Mouse (Mus musculus) CH12.LX (cell line): ENCODE measurements around the gene Cnr2. TPM values are rescaled to one million over a fixed set of nuclear protein-coding genes. Genes with fewer than 3 reads are reported as not detected.

Experiments
- DNase-seq: peaks from one replicate; pipeline ENCODE4 v3.0.0-alpha.2; 2013; ENCODE audit errors: extremely low read depth
- H3K27ac ChIP-seq: 2 replicates; pipeline ENCODE4 v1.5.1; 2012; ENCODE audit warnings: low read depth, mild to moderate bottlenecking, control low read depth, moderate library complexity; ENCODE audit not compliant: insufficient read depth
- H3K27me3 ChIP-seq: replicated peaks from 2 replicates; pipeline ENCODE3; 2012; ENCODE audit warnings: inconsistent platforms
- H3K36me3 ChIP-seq, 2 experiments: replicated peaks in 1 of 2; 2 replicates each; pipeline versions ENCODE3 to v1.6.1; 2012; ENCODE audit warnings: inconsistent platforms in 1 of 2, low read length in 1 of 2, mild to moderate bottlenecking in 1 of 2, mixed read lengths in 1 of 2, moderate library complexity in 1 of 2; ENCODE audit not compliant: control insufficient read depth in 1 of 2, insufficient read depth in 1 of 2
- H3K4me1 ChIP-seq, 2 experiments: 2 replicates each; pipeline ENCODE4 v1.6.1; 2012; ENCODE audit warnings: inconsistent platforms in 1 of 2, moderate library complexity in 1 of 2; ENCODE audit not compliant: insufficient read depth in 2 of 2, control insufficient read depth in 1 of 2
- H3K4me2 ChIP-seq: 2 replicates; pipeline ENCODE4 v1.6.1; 2012; ENCODE audit warnings: low read depth, mild to moderate bottlenecking, control low read depth; ENCODE audit not compliant: poor library complexity, insufficient read depth, severe bottlenecking
- H3K4me3 ChIP-seq, 3 experiments: fragments of 150-350 bp in 1 of 3; sonication (generic) in 1 of 3; replicated peaks in 1 of 3; 2 replicates each; pipeline versions ENCODE3 to v1.5.1; 2011 to 2012; ENCODE audit warnings: low read depth in 2 of 3, low read length in 2 of 3, mild to moderate bottlenecking in 2 of 3, moderate library complexity in 2 of 3, control low read depth in 1 of 3, improper control_type of control experiment in 1 of 3, inconsistent platforms in 1 of 3, mixed read lengths in 1 of 3; ENCODE audit not compliant: poor library complexity in 1 of 3
- H3K79me2 ChIP-seq: replicated peaks from 2 replicates; pipeline ENCODE4 v1.6.1; 2012; ENCODE audit warnings: mild to moderate bottlenecking, moderate library complexity; ENCODE audit not compliant: control insufficient read depth, poor library complexity, insufficient read depth, severe bottlenecking; ENCODE audit errors: extremely low read depth
- H3K9ac ChIP-seq: 2 replicates; pipeline ENCODE4 v1.6.1; 2012; ENCODE audit warnings: low read depth, mild to moderate bottlenecking, control low read depth, moderate library complexity; ENCODE audit not compliant: insufficient read depth
- H3K9me3 ChIP-seq: replicated peaks from 2 replicates; pipeline ENCODE3; 2012; ENCODE audit warnings: low read length, inconsistent platforms, mixed read lengths
- CTCF ChIP-seq, 2 experiments: IDR thresholded peaks in 1 of 2; conservative IDR thresholded peaks in 1 of 2; 2 replicates each; pipeline ENCODE4 v1.5.1; 2011 to 2012; ENCODE audit warnings: low read depth in 2 of 2, low read length in 2 of 2, improper control_type of control experiment in 1 of 2, inconsistent platforms in 1 of 2, mild to moderate bottlenecking in 1 of 2, moderate library complexity in 1 of 2
- E2F4 ChIP-seq: IDR thresholded peaks from 2 replicates; pipeline ENCODE4 v1.6.1; 2011; ENCODE audit warnings: low read depth, low read length, improper control_type of control experiment; ENCODE audit not compliant: insufficient replicate concordance
- ELF1 ChIP-seq: IDR thresholded peaks from 2 replicates; pipeline ENCODE4 v1.6.1; 2014; ENCODE audit warnings: low read depth, mild to moderate bottlenecking, inconsistent platforms, low read length, improper control_type of control experiment
- EP300 ChIP-seq: IDR thresholded peaks from 2 replicates; pipeline ENCODE4 v1.6.1; 2011; ENCODE audit warnings: low read length, improper control_type of control experiment
- ETS1 ChIP-seq: conservative IDR thresholded peaks from 2 replicates; pipeline ENCODE4 v1.6.1; 2012; ENCODE audit warnings: low read depth, mild to moderate bottlenecking, inconsistent platforms, low read length, improper control_type of control experiment, moderate library complexity
- HCFC1 ChIP-seq: IDR thresholded peaks from 2 replicates; pipeline ENCODE4 v1.6.1; 2012; ENCODE audit warnings: low read depth, mild to moderate bottlenecking, inconsistent platforms, low read length, improper control_type of control experiment
- IRF4 ChIP-seq: IDR thresholded peaks from 2 replicates; pipeline ENCODE4 v1.6.1; 2014; ENCODE audit warnings: low read depth, mild to moderate bottlenecking, inconsistent platforms, low read length, improper control_type of control experiment
- JUN ChIP-seq: IDR thresholded peaks from 2 replicates; pipeline ENCODE4 v1.6.1; 2011; ENCODE audit warnings: low read depth, mild to moderate bottlenecking, low read length, improper control_type of control experiment, moderate library complexity; ENCODE audit not compliant: insufficient read depth
- JUND ChIP-seq: conservative IDR thresholded peaks from 2 replicates; pipeline ENCODE4 v1.6.1; 2011; ENCODE audit warnings: low read depth, low read length, improper control_type of control experiment
- KAT2A ChIP-seq: IDR thresholded peaks from 2 replicates; pipeline ENCODE4 v1.6.1; 2012; ENCODE audit warnings: low read length, improper control_type of control experiment, inconsistent platforms; ENCODE audit not compliant: insufficient replicate concordance
- MAFK ChIP-seq: IDR thresholded peaks from 2 replicates; pipeline ENCODE4 v1.6.1; 2011; ENCODE audit warnings: low read length, improper control_type of control experiment; ENCODE audit not compliant: insufficient replicate concordance
- MEF2A ChIP-seq: IDR thresholded peaks from 2 replicates; pipeline ENCODE4 v1.6.1; 2014; ENCODE audit warnings: low read depth, mild to moderate bottlenecking, inconsistent platforms, low read length, improper control_type of control experiment, borderline replicate concordance
- MXI1 ChIP-seq: IDR thresholded peaks from 2 replicates; pipeline ENCODE4 v1.6.1; 2011; ENCODE audit warnings: mild to moderate bottlenecking, low read depth, low read length, improper control_type of control experiment
- MYC ChIP-seq: IDR thresholded peaks from 2 replicates; pipeline ENCODE4 v1.6.1; 2011; ENCODE audit warnings: low read depth, mild to moderate bottlenecking, improper control_type of control experiment, low read length
- PAX5 ChIP-seq: IDR thresholded peaks from 2 replicates; pipeline ENCODE4 v1.6.1; 2012; ENCODE audit warnings: low read length, inconsistent platforms, mixed read lengths
- RAD21 ChIP-seq: IDR thresholded peaks from 2 replicates; pipeline ENCODE4 v1.6.1; 2011; ENCODE audit warnings: low read depth, mild to moderate bottlenecking, low read length, improper control_type of control experiment, moderate library complexity
- RCOR1 ChIP-seq: conservative IDR thresholded peaks from 2 replicates; pipeline ENCODE4 v1.6.1; 2012; ENCODE audit warnings: low read depth, mild to moderate bottlenecking, inconsistent platforms, low read length, improper control_type of control experiment
- SIN3A ChIP-seq: IDR thresholded peaks from 2 replicates; pipeline ENCODE4 v1.6.1; 2012; ENCODE audit warnings: low read length, improper control_type of control experiment, inconsistent platforms
- SMC3 ChIP-seq: IDR thresholded peaks from 2 replicates; pipeline ENCODE4 v1.6.1; 2011; ENCODE audit warnings: low read depth, low read length, improper control_type of control experiment
- TCF12 ChIP-seq: IDR thresholded peaks from 2 replicates; pipeline ENCODE4 v1.6.1; 2014; ENCODE audit warnings: low read depth, mild to moderate bottlenecking, inconsistent platforms, low read length, improper control_type of control experiment
- UBTF ChIP-seq: IDR thresholded peaks from 2 replicates; pipeline ENCODE4 v1.6.1; 2012; ENCODE audit warnings: low read depth, mild to moderate bottlenecking, inconsistent platforms, low read length, improper control_type of control experiment, moderate library complexity
- USF1 ChIP-seq: IDR thresholded peaks from 2 replicates; pipeline ENCODE4 v1.6.1; 2014; ENCODE audit warnings: low read depth, mild to moderate bottlenecking, inconsistent platforms, low read length, improper control_type of control experiment
- ZC3H11A ChIP-seq: IDR thresholded peaks from 2 replicates; pipeline ENCODE4 v1.6.1; 2012; ENCODE audit warnings: low read depth, mild to moderate bottlenecking, inconsistent platforms, low read length, improper control_type of control experiment
- ZKSCAN1 ChIP-seq: IDR thresholded peaks from 2 replicates; pipeline ENCODE4 v1.6.1; 2012; ENCODE audit warnings: low read depth, inconsistent platforms, low read length, improper control_type of control experiment, borderline replicate concordance
- dilution Hi-C: fragments of 300-500 bp; cut with MboI; formaldehyde crosslinking; loops from 2 replicates; pipeline ENCODE4 v1.14.3; 2020; ENCODE audit warnings: low sequenced_read_pairs; ENCODE audit not compliant: extremely low pct_unique_long_range_greater_than_20kb, extremely low pct_ligation_motif_present
- in situ Hi-C: fragments of 300-500 bp; cut with MboI; formaldehyde crosslinking; loops from 3 replicates; pipeline ENCODE4 v1.14.3; 2019; ENCODE audit warnings: low sequenced_read_pairs, low pct_ligation_motif_present, low pct_unique_long_range_greater_than_20kb, mixed read lengths
- polyA plus RNA-seq: library from polyadenylated mRNA; unstranded; fragments of >175 nt; gene quantifications from 2 replicates; pipeline ENCODE4 v1.2.1, GENCODE M21; 2012; ENCODE audit warnings: low read depth; ENCODE audit not compliant: insufficient read length
- total RNA-seq, 2 experiments: library from RNA; depleted of rRNA; stranded (reverse); fragments of 300-350 nt in 1 of 2; fragments of >200 nt in 1 of 2; gene quantifications; 2 replicates each; pipeline ENCODE4 v1.2.3; 2012 to 2014

Cnr2 gene
- total and polyA plus RNA-seq, 3 experiments: 5.6 to 13.8 (median 10.6) TPM

- Histone ChIP-seq H3K4me2 (no peak overlapping the region), H3K9me3 (peaks cover 2% of the 10 kb centered on the region), H3K9ac (no peak overlapping the region), H3K4me1 (peaks cover 24 to 40% of the 10 kb centered on the region in 2 experiments), H3K4me3 (no peak overlapping the region), H3K36me3 (no peaks in the 10 kb centered on the region), H3K27ac (no peak overlapping the region), H3K27me3 (no peaks in the 10 kb centered on the region), H3K79me2 (no peaks in the 10 kb centered on the region)
- dilution Hi-C loops: no loop called here
- no peak for TF ChIP-seq EP300
- TF ChIP-seq SMC3: peak; percentile 96
- no peak for TF ChIP-seq ETS1
- peak; percentile 23; the same call in 1 of the 2 replicates for TF ChIP-seq USF1
- peak; percentile 55 to 96 for TF ChIP-seq CTCF (conservative IDR thresholded peaks at IDR 0.05 in 1 of 2, IDR thresholded peaks at IDR 0.05 in 1 of 2; ENCODE audit: low read depth in 2 of 2, low read length in 2 of 2)
- no peak for TF ChIP-seq IRF4
- no peak for TF ChIP-seq PAX5
- no peak for TF ChIP-seq UBTF
- TF ChIP-seq ELF1: peak; percentile 32; the same call in 1 of the 2 replicates
- no peak for TF ChIP-seq JUN
- TF ChIP-seq HCFC1: no peak
- TF ChIP-seq TCF12: no peak
- no peak for TF ChIP-seq KAT2A
- peak; percentile 70 for TF ChIP-seq ZC3H11A
- no peak for TF ChIP-seq MAFK
- peak; percentile 93 for TF ChIP-seq RAD21
- peak; percentile 75 for DNase-seq
- in situ Hi-C loops: loop anchor here (10.0 kb wide), 1 partner anchor 55 kb away; the partner anchor contains the start of gene Hmgcl
Observed at GRCm38 (mm10) chr4:135889884-135890283, 5.3 kb upstream of the Cnr2 start.

DNA sequence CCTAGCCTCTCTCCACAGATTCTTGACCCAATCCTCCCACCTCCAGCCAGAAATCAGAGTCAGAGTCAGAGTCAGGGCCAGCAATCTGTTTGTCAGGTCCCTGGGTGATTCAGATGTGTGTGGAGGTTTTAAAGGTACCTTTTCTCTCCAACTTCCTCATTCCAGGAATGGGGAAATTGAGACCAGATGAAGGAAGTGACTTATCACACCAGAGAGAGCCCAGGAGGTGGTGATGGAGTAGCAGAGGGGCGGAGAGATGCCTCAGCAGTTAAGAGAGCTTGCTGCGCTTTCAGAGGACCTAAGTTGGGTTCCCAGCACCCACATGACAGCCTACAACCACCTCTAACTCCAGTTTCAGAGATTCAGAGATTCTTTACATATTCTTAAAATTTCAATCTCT lies 3.7 kb upstream of the Cnr2 start:
- in situ Hi-C loops: no loop called here

More for the DNA sequence above, 3.7 kb upstream of the Cnr2 start:
- peaks cover 2% of the 10 kb centered on the region for H3K9me3 ChIP-seq
- H3K27ac ChIP-seq: no peak overlapping the region
- dilution Hi-C loops: no loop called here
- H3K9ac ChIP-seq: no peak overlapping the region
- H3K36me3 ChIP-seq: no peaks in the 10 kb centered on the region
- no peaks in the 10 kb centered on the region for H3K79me2 ChIP-seq
- no peak for DNase-seq
- no peak overlapping the region for H3K4me2 ChIP-seq
- peaks cover 12 to 29% of the 10 kb centered on the region in 2 experiments for H3K4me1 ChIP-seq
- TF ChIP-seq JUN (no peak), MEF2A (no peak), MYC (no peak), RCOR1 (no peak), E2F4 (no peak), ZKSCAN1 (no peak), HCFC1 (no peak), ZC3H11A (no peak), KAT2A (no peak), SIN3A (no peak), MXI1 (no peak), JUND (no peak)
- no peak overlapping the region for H3K4me3 ChIP-seq
- H3K27me3 ChIP-seq: no peaks in the 10 kb centered on the region
